Mouse (Mus musculus): ENCODE data around the gene Gm10300.

The Gm10300 gene

GRCm38 (mm10) chr4:132051321-132052275, 22.9 kb upstream of the Gm10300 start:
- no peak for DNase-seq (ENCODE audit: extremely low spot score)

- DNase-seq (ENCODE audit: extremely low spot score), result no peak
These were observed 17.2 kb upstream of the Gm10300 start for GRCm38 (mm10) chr4:132057311-132057710.

- DNase-seq (ENCODE audit: extremely low spot score), result no peak
These were observed 15.0 kb upstream of the Gm10300 start for GRCm38 (mm10) chr4:132059541-132059940.

- no peak for DNase-seq (ENCODE audit: extremely low spot score)
These were observed 14.3 kb upstream of the Gm10300 start for GRCm38 (mm10) chr4:132060040-132060832.

- DNase-seq (ENCODE audit: extremely low spot score), result no peak
These were observed 12.2 kb upstream of the Gm10300 start for GRCm38 (mm10) chr4:132062289-132062688.

GRCm38 (mm10) chr4:132062934-132063884, 11.3 kb upstream of the Gm10300 start:
- DNase-seq (ENCODE audit: extremely low spot score), result no peak

GRCm38 (mm10) chr4:132064550-132064949, 9.9 kb upstream of the Gm10300 start:
- no peak for DNase-seq (ENCODE audit: extremely low spot score)

- DNase-seq (ENCODE audit: extremely low spot score), result no peak
These were observed 8.9 kb upstream of the Gm10300 start for GRCm38 (mm10) chr4:132065578-132065977.

GRCm38 (mm10) chr4:132066101-132066773, 8.3 kb upstream of the Gm10300 start:
- DNase-seq (ENCODE audit: extremely low spot score), result no peak

GRCm38 (mm10) chr4:132067112-132067937, 7.2 kb upstream of the Gm10300 start:
- no peak for DNase-seq (ENCODE audit: extremely low spot score)

- DNase-seq (ENCODE audit: extremely low spot score), result no peak
These were observed 6.6 kb upstream of the Gm10300 start for GRCm38 (mm10) chr4:132067938-132068235.

GRCm38 (mm10) chr4:132071674-132072073, 2.8 kb upstream of the Gm10300 start:
- DNase-seq (ENCODE audit: extremely low spot score), result no peak

- no peak for DNase-seq (ENCODE audit: extremely low spot score)
These were observed 2.3 kb upstream of the Gm10300 start for GRCm38 (mm10) chr4:132072156-132072555.

GRCm38 (mm10) chr4:132072946-132073345, 1.6 kb upstream of the Gm10300 start:
- no peak for DNase-seq (ENCODE audit: extremely low spot score)

GRCm38 (mm10) chr4:132074933-132075769, 654 bp downstream of the Gm10300 start, which contains the start of gene Epb41:
TSS of gene Epb41 (minus strand) at chr4:132075321.
- peak; percentile 99 for DNase-seq (ENCODE audit: extremely low spot score)

- DNase-seq (ENCODE audit: extremely low spot score), result no peak
These were observed 1.3 kb downstream of the Gm10300 start for GRCm38 (mm10) chr4:132075796-132076195.

GRCm38 (mm10) chr4:132076480-132077405, 2.2 kb downstream of the Gm10300 start:
- DNase-seq (ENCODE audit: extremely low spot score), result peak; percentile 28

GRCm38 (mm10) chr4:132077445-132077844, 2.9 kb downstream of the Gm10300 start:
- DNase-seq (ENCODE audit: extremely low spot score), result no peak

Data from embryo, embryonic 9.5 days (tissue).